In genomic region chr12:80594141-80594540, GRCm38 (mm10) we compare ENCODE assay signal across 20 mouse cellular contexts. TPM values are rescaled to one million over a fixed set of nuclear protein-coding genes. Genes with fewer than 3 reads are reported as not detected.
DNase-seq lines count a peak whose midpoint lies in the region; ATAC-seq and TF ChIP-seq lines count a peak whose summit lies in the region.
"Had no signal": no experiment of that assay in that cellular context is flagged by ENCODE, and none has a peak within 500 bp of the region (broad histone marks: within the 10 kb centered on the region; RNA-seq: fewer than 3 reads in every experiment).

No protein-coding gene starts in this region.

- H3K4me3 ChIP-seq in heart, postnatal 0 days (ENCODE audit: low read depth, low read length) = no peak overlapping the region
- H3K4me3 ChIP-seq: embryonic facial prominence, embryonic 13.5 days; kidney, embryonic 15.5 days; limb, embryonic 13.5 days had no signal

- 38% methylated on average over 4 of the region's 4 CpGs for WGBS in heart, postnatal 0 days

- no peak for TF ChIP-seq CTCF in heart, postnatal 0 days (IDR thresholded peaks at IDR 0.05; ENCODE audit: low read depth)

- no peak overlapping the region for H3K4me2 ChIP-seq in heart, postnatal 0 days (ENCODE audit: low read depth, low read length)
- H3K4me2 ChIP-seq: embryonic facial prominence, embryonic 13.5 days; hindbrain, embryonic 14.5 days; kidney, embryonic 15.5 days; limb, embryonic 13.5 days; midbrain, embryonic 11.5 days had no signal

- no peaks in the 10 kb centered on the region for H3K9me3 ChIP-seq in heart, postnatal 0 days (replicated peaks; ENCODE audit: control insufficient read depth, low read length)
- H3K9me3 ChIP-seq: embryonic facial prominence, embryonic 13.5 days; kidney, embryonic 15.5 days; limb, embryonic 13.5 days had no signal

- H3K27ac ChIP-seq in heart, postnatal 0 days (ENCODE audit: low read depth) = no peak overlapping the region
- H3K27ac ChIP-seq: embryonic facial prominence, embryonic 13.5 days; hindbrain, embryonic 14.5 days; kidney, embryonic 15.5 days; limb, embryonic 13.5 days had no signal

- H3K36me3 ChIP-seq in heart, postnatal 0 days (replicated peaks; ENCODE audit: control insufficient read depth, insufficient read depth, low read length) = no peaks in the 10 kb centered on the region
- H3K36me3 ChIP-seq: kidney, embryonic 15.5 days had no signal

- no peak for TF ChIP-seq EP300 in heart, postnatal 0 days (IDR thresholded peaks at IDR 0.05; ENCODE audit: low read depth)

- DNase-seq in heart, postnatal 0 days (ENCODE audit: low spot score) = no peak
- DNase-seq in heart, adult 9 months (ENCODE audit: low spot score in 2 of 2) = no peak
- DNase-seq in lung, postnatal 36 days = peak; percentile 12
- no peak for DNase-seq in lung, postnatal 4 days
- no peak for DNase-seq in urinary bladder, adult 2 months (ENCODE audit: low spot score)
- DNase-seq in B cell, adult 2 months = no peak
- DNase-seq: cerebellum, adult 9-10 months; gastrocnemius, postnatal 25 days; right cerebral cortex, adult 18-20 months had no signal

- ATAC-seq in heart, postnatal 0 days (ENCODE audit: insufficient read depth, low read depth) = peak; percentile 36; the same call in 1 of the 2 replicates
- ATAC-seq in erythroid progenitor cell, adult 5-6 weeks (replicated peaks; ENCODE audit: low FRiP score, poor library complexity, severe bottlenecking) = peak; percentile 81
- peak; percentile 74 for ATAC-seq in megakaryocyte-erythroid progenitor cell, adult 5-6 weeks (replicated peaks; ENCODE audit: low FRiP score, low TSS enrichment, poor library complexity, severe bottlenecking)
- ATAC-seq: forebrain, embryonic 16.5 days; intestine, embryonic 16.5 days; lung, postnatal 0 days had no signal

- peaks cover 16% of the 10 kb centered on the region for H3K4me1 ChIP-seq in heart, postnatal 0 days (ENCODE audit: control insufficient read depth, insufficient read depth)
- H3K4me1 ChIP-seq: limb, embryonic 13.5 days had no signal

- no peaks in the 10 kb centered on the region for H3K27me3 ChIP-seq in heart, postnatal 0 days (ENCODE audit: control insufficient read depth, insufficient read depth, low read length)
- H3K27me3 ChIP-seq: CH12.LX; embryonic facial prominence, embryonic 13.5 days; kidney, embryonic 15.5 days; limb, embryonic 13.5 days had no signal

- no peak overlapping the region for H3K9ac ChIP-seq in heart, postnatal 0 days (replicated peaks; ENCODE audit: low read depth, low read length)
- H3K9ac ChIP-seq: embryonic facial prominence, embryonic 13.5 days; hindbrain, embryonic 14.5 days; kidney, embryonic 15.5 days; limb, embryonic 13.5 days had no signal

RNA-seq across cellular contexts. Expression of gene Slc39a9, which starts 49.5 kb away (rescaled TPM):
- 15.6 and 24.8 TPM in 2 replicates for total RNA-seq in heart, postnatal 0 days (2014; rRNA removed; ENCODE audit: low replicate concordance)
- 10.3 and 11.4 TPM in 2 replicates for polyA plus RNA-seq in heart, postnatal 0 days (2015; fragmentation: Nextera tagmentation; extraction: Ambion mirVana)
- total RNA-seq in erythroid progenitor cell, adult 5-6 weeks (2015; ENCODE audit: low replicate concordance) = 20.1 and 22.0 TPM in 2 replicates
- 11.2 and 20.5 TPM in 2 replicates for total RNA-seq in erythroid progenitor cell, adult 5-6 weeks (2017; ENCODE audit: low replicate concordance)
- 19.6 and 28.4 TPM in 2 replicates for total RNA-seq in megakaryocyte-erythroid progenitor cell, adult 5-6 weeks (2014; fragmentation: Nextera tagmentation)
- total RNA-seq in megakaryocyte-erythroid progenitor cell, adult 5-6 weeks (2017) = 12.7 and 17.5 TPM in 2 replicates
- 32.1 and 33.1 TPM in 2 replicates for polyA plus RNA-seq in urinary bladder, adult 2 months (2012; rRNA removed)

RNA-seq across cellular contexts. Expression of gene Erh, which starts 50.0 kb away (rescaled TPM):
- total RNA-seq in heart, postnatal 0 days (2014; rRNA removed; ENCODE audit: low replicate concordance) = 46.4 and 54.3 TPM in 2 replicates
- polyA plus RNA-seq in heart, postnatal 0 days (2015; fragmentation: Nextera tagmentation; extraction: Ambion mirVana) = 107 and 128 TPM in 2 replicates
- total RNA-seq in erythroid progenitor cell, adult 5-6 weeks (2015; ENCODE audit: low replicate concordance) = 23.9 and 28.1 TPM in 2 replicates
- total RNA-seq in erythroid progenitor cell, adult 5-6 weeks (2017; ENCODE audit: low replicate concordance) = 4.9 and 23.4 TPM in 2 replicates
- total RNA-seq in megakaryocyte-erythroid progenitor cell, adult 5-6 weeks (2014; fragmentation: Nextera tagmentation) = 140 and 158 TPM in 2 replicates
- 103 and 142 TPM in 2 replicates for total RNA-seq in megakaryocyte-erythroid progenitor cell, adult 5-6 weeks (2017)
- 112 and 134 TPM in 2 replicates for polyA plus RNA-seq in urinary bladder, adult 2 months (2012; rRNA removed)
